ENCODE assay signal across 20 mouse cellular contexts in the genomic region with DNA sequence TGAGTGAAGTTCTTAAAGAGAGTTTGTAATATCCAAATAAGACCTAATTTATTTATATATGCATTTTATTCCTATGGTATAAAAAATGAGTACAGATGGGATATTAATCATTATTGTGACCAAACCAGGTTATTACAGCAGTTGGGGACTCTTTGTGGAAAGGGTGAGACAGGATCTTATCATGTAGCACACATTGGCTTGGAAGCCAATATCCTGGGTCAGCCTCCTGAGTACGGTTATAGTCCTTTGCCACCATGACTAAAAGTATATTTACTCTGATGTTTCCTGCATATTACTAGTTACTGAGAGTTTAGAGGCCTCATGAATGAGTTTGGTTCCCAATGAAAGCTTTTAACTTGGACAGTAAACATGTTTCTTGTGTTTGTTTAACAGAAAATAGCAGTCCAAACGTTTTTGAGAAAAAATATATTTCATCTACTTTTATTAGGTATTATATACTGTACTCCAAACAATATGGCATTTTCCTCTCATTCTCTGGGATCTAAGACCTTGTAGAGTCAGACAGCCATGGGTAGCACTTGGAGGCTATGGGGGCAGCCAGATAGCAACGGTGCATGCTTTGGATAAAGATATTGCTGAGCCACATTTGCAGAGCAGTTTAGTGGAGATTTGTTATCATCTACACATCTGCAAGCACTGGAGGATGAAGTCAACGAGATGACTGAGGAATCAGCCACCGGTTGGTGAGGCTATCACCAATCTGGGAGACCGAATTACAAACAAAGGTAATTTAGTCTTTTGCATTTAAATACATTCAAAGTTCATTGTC.
"Had no signal": no experiment of that assay in that cellular context is flagged by ENCODE, and none has a peak within 500 bp of the region (broad histone marks: within the 10 kb centered on the region; RNA-seq: fewer than 3 reads in every experiment).

No protein-coding gene starts in this region.

- H3K9me3 ChIP-seq: limb, embryonic 10.5 days; limb, embryonic 13.5 days; midbrain, embryonic 12.5 days; midbrain, embryonic 15.5 days; neural tube, embryonic 12.5 days; neural tube, embryonic 15.5 days had no signal

- ATAC-seq: inflammation-experienced regulatory T-cells, adult 6 months; lung, postnatal 0 days; midbrain, embryonic 15.5 days had no signal

- H3K36me3 ChIP-seq: limb, embryonic 10.5 days; limb, embryonic 13.5 days; midbrain, embryonic 12.5 days; midbrain, embryonic 15.5 days; neural tube, embryonic 12.5 days; neural tube, embryonic 15.5 days had no signal

- H3K4me1 ChIP-seq: limb, embryonic 10.5 days; limb, embryonic 13.5 days; midbrain, embryonic 12.5 days; midbrain, embryonic 15.5 days; neural tube, embryonic 12.5 days; neural tube, embryonic 15.5 days had no signal

- H3K27ac ChIP-seq: limb, embryonic 10.5 days; limb, embryonic 13.5 days; macrophage; midbrain, embryonic 12.5 days; midbrain, embryonic 15.5 days; neural tube, embryonic 12.5 days; neural tube, embryonic 15.5 days had no signal

- H3K27me3 ChIP-seq: limb, embryonic 13.5 days; midbrain, embryonic 12.5 days; midbrain, embryonic 15.5 days; neural tube, embryonic 12.5 days; neural tube, embryonic 15.5 days had no signal

- DNase-seq: kidney, adult 11 months; kidney, adult 8-10 months; kidney, postnatal 14 days; kidney, postnatal 4 days; lung, embryonic 14.5 days; right cerebral cortex, adult 18-20 months; right cerebral cortex, postnatal 25 days; spleen, adult 18-20 months; thymus, adult 2 months; thymus, postnatal 14 days; thymus, postnatal 4 days had no signal

- H3K4me2 ChIP-seq: limb, embryonic 13.5 days; lung, embryonic 14.5 days; midbrain, embryonic 12.5 days; midbrain, embryonic 15.5 days; neural tube, embryonic 12.5 days; neural tube, embryonic 15.5 days had no signal

- H3K4me3 ChIP-seq: limb, embryonic 10.5 days; limb, embryonic 13.5 days; midbrain, embryonic 12.5 days; midbrain, embryonic 15.5 days; neural tube, embryonic 12.5 days; neural tube, embryonic 15.5 days had no signal

- H3K9ac ChIP-seq: limb, embryonic 13.5 days; lung, embryonic 14.5 days; midbrain, embryonic 12.5 days; midbrain, embryonic 15.5 days; neural tube, embryonic 12.5 days; neural tube, embryonic 15.5 days had no signal
